Mouse (Mus musculus): ENCODE data around the gene Grid1. TPM values are rescaled to one million over a fixed set of nuclear protein-coding genes. Genes with fewer than 3 reads are reported as not detected.

Grid1 gene
- polyA plus RNA-seq, 1 experiment from 2014 or later: 0.49 TPM

DNA sequence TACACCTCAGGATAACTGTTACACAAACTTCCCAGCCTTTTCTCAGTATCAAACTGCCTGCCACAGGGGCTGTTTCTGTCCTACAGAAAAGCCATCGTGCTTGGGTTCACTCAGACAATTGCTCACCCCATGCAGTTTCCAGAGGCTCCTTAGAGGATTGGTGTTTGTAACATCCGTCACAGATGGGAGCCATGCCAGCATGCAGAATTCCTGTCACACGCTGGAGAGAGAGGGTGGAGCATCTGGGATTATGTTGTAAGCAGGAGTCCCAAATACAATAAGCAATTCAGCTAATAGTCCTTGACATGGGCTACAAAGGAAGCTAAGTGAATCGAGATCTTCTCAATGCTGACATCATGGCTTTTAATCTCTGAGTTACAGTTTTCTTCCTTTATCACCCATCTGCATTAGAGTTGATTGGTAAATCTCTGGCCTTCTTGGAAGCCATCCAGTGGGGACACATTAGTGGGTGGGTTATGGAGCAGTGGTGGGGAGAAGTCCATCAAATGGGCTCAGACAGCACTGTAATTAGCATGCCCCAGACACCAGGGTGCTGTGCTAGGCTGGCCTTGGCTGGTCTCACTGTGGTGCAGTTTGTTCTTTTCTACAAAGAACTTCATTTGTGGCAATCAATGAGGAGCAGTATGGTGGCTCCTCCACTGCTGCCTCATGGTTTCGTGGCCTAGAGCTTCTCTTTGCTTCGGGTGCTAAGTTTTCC is 149.4 kb downstream of the Grid1 start:
- H3K36me3 ChIP-seq (ENCODE audit: control insufficient read depth, insufficient read depth, low read length): no peaks in the 10 kb centered on the region
- H3K27ac ChIP-seq (ENCODE audit: low read depth): no peak overlapping the region
- no peak overlapping the region for H3K9ac ChIP-seq (ENCODE audit: low read length)
- ATAC-seq (replicated peaks; ENCODE audit: low FRiP score, low TSS enrichment, low read depth) (no peak), DNase-seq (ENCODE audit: low spot score) (no peak)
- H3K27me3 ChIP-seq (replicated peaks; ENCODE audit: control insufficient read depth, insufficient read depth, low read length): no peaks in the 10 kb centered on the region
- H3K9me3 ChIP-seq (ENCODE audit: control insufficient read depth, low read length): no peaks in the 10 kb centered on the region
- H3K4me1 ChIP-seq (replicated peaks; ENCODE audit: control insufficient read depth, insufficient read depth, low read length): no peaks in the 10 kb centered on the region
- H3K4me2 ChIP-seq (ENCODE audit: low read length): no peak overlapping the region
- 51% methylated on average over 6 of the region's 6 CpGs for WGBS
- H3K4me3 ChIP-seq (ENCODE audit: low read depth, low read length): no peak overlapping the region

- Histone ChIP-seq H3K9ac (ENCODE audit: low read length) (no peak overlapping the region), H3K27ac (ENCODE audit: low read depth) (no peak overlapping the region), H3K4me3 (ENCODE audit: low read depth, low read length) (no peak overlapping the region), H3K36me3 (ENCODE audit: control insufficient read depth, insufficient read depth, low read length) (no peaks in the 10 kb centered on the region), H3K9me3 (ENCODE audit: control insufficient read depth, low read length) (no peaks in the 10 kb centered on the region), H3K27me3 (replicated peaks; ENCODE audit: control insufficient read depth, insufficient read depth, low read length) (no peaks in the 10 kb centered on the region), H3K4me2 (ENCODE audit: low read length) (no peak overlapping the region), H3K4me1 (replicated peaks; ENCODE audit: control insufficient read depth, insufficient read depth, low read length) (no peaks in the 10 kb centered on the region)
- ATAC-seq (replicated peaks; ENCODE audit: low FRiP score, low TSS enrichment, low read depth): no peak
- DNase-seq (ENCODE audit: low spot score): no peak
- WGBS: 76% methylated on average over 3 of the region's 3 CpGs
Observed at GRCm38 (mm10) chr14:34972930-34973329, 153.0 kb downstream of the Grid1 start.

GRCm38 (mm10) chr14:34980756-34981155 is 160.8 kb downstream of the Grid1 start:
- no peak overlapping the region for H3K9ac ChIP-seq (ENCODE audit: low read length)
- 22% methylated on average over 2 of the region's 2 CpGs for WGBS

GRCm38 (mm10) chr14:34989131-34989530 is 169.2 kb downstream of the Grid1 start:
- Histone ChIP-seq H3K9ac (ENCODE audit: low read length) (no peak overlapping the region), H3K4me3 (ENCODE audit: low read depth, low read length) (no peak overlapping the region), H3K36me3 (ENCODE audit: control insufficient read depth, insufficient read depth, low read length) (no peaks in the 10 kb centered on the region), H3K4me2 (ENCODE audit: low read length) (no peak overlapping the region), H3K9me3 (ENCODE audit: control insufficient read depth, low read length) (no peaks in the 10 kb centered on the region), H3K4me1 (replicated peaks; ENCODE audit: control insufficient read depth, insufficient read depth, low read length) (no peaks in the 10 kb centered on the region), H3K27ac (ENCODE audit: low read depth) (no peak overlapping the region), H3K27me3 (replicated peaks; ENCODE audit: control insufficient read depth, insufficient read depth, low read length) (no peaks in the 10 kb centered on the region)
- WGBS: 74% methylated on average over 5 of the region's 5 CpGs
- ATAC-seq (replicated peaks; ENCODE audit: low FRiP score, low TSS enrichment, low read depth) (no peak), DNase-seq (ENCODE audit: low spot score) (no peak)

More at GRCm38 (mm10) chr14:34980756-34981155, 160.8 kb downstream of the Grid1 start:
- DNase-seq (ENCODE audit: low spot score) (no peak), ATAC-seq (replicated peaks; ENCODE audit: low FRiP score, low TSS enrichment, low read depth) (no peak)
- Histone ChIP-seq H3K27me3 (replicated peaks; ENCODE audit: control insufficient read depth, insufficient read depth, low read length) (no peaks in the 10 kb centered on the region), H3K4me1 (replicated peaks; ENCODE audit: control insufficient read depth, insufficient read depth, low read length) (no peaks in the 10 kb centered on the region), H3K4me2 (ENCODE audit: low read length) (no peak overlapping the region), H3K27ac (ENCODE audit: low read depth) (no peak overlapping the region), H3K4me3 (ENCODE audit: low read depth, low read length) (no peak overlapping the region), H3K36me3 (ENCODE audit: control insufficient read depth, insufficient read depth, low read length) (no peaks in the 10 kb centered on the region), H3K9me3 (ENCODE audit: control insufficient read depth, low read length) (no peaks in the 10 kb centered on the region)

DNA sequence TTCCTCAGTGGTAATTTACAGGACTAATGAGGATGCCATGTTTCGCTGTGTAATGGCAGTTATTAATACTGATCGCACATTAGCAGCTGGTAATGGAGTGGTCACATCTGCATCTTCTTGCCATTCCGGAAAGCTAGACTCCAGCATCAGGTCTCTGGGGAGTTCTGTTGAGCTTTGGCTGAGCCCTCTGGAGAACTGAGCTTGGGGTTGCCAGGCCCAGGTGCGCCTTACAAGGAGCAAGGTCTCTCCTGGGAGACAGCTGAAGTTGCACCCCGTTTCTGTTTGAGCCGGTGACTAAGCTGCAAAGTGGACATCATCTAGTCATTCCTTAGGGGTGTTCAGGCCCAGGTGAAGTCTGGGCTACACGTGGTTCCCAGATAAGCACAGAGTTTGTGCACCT is 186.8 kb downstream of the Grid1 start:
- Histone ChIP-seq H3K27me3 (replicated peaks; ENCODE audit: control insufficient read depth, insufficient read depth, low read length) (no peaks in the 10 kb centered on the region), H3K36me3 (ENCODE audit: control insufficient read depth, insufficient read depth, low read length) (no peaks in the 10 kb centered on the region), H3K4me1 (replicated peaks; ENCODE audit: control insufficient read depth, insufficient read depth, low read length) (no peaks in the 10 kb centered on the region), H3K4me3 (ENCODE audit: low read depth, low read length) (no peak overlapping the region), H3K27ac (ENCODE audit: low read depth) (no peak overlapping the region), H3K4me2 (ENCODE audit: low read length) (no peak overlapping the region), H3K9ac (ENCODE audit: low read length) (no peak overlapping the region), H3K9me3 (ENCODE audit: control insufficient read depth, low read length) (no peaks in the 10 kb centered on the region)
- ATAC-seq (replicated peaks; ENCODE audit: low FRiP score, low TSS enrichment, low read depth) (no peak), DNase-seq (ENCODE audit: low spot score) (peak; percentile 33)
- 87% methylated on average over 7 of the region's 7 CpGs for WGBS

- ATAC-seq (replicated peaks; ENCODE audit: low FRiP score, low TSS enrichment, low read depth): no peak
- Histone ChIP-seq H3K9me3 (ENCODE audit: control insufficient read depth, low read length) (no peaks in the 10 kb centered on the region), H3K9ac (ENCODE audit: low read length) (no peak overlapping the region), H3K4me1 (replicated peaks; ENCODE audit: control insufficient read depth, insufficient read depth, low read length) (no peaks in the 10 kb centered on the region), H3K27ac (ENCODE audit: low read depth) (no peak overlapping the region), H3K36me3 (ENCODE audit: control insufficient read depth, insufficient read depth, low read length) (no peaks in the 10 kb centered on the region), H3K4me3 (ENCODE audit: low read depth, low read length) (no peak overlapping the region), H3K27me3 (replicated peaks; ENCODE audit: control insufficient read depth, insufficient read depth, low read length) (no peaks in the 10 kb centered on the region), H3K4me2 (ENCODE audit: low read length) (no peak overlapping the region)
- 51% methylated on average over 3 of the region's 3 CpGs for WGBS
- DNase-seq (ENCODE audit: low spot score): peak; percentile 32
Observed at GRCm38 (mm10) chr14:35008674-35009073, 188.8 kb downstream of the Grid1 start.

- Histone ChIP-seq H3K9me3 (ENCODE audit: control insufficient read depth, low read length) (no peaks in the 10 kb centered on the region), H3K4me2 (ENCODE audit: low read length) (no peak overlapping the region), H3K27me3 (replicated peaks; ENCODE audit: control insufficient read depth, insufficient read depth, low read length) (no peaks in the 10 kb centered on the region), H3K9ac (ENCODE audit: low read length) (no peak overlapping the region), H3K4me1 (replicated peaks; ENCODE audit: control insufficient read depth, insufficient read depth, low read length) (no peaks in the 10 kb centered on the region), H3K4me3 (ENCODE audit: low read depth, low read length) (no peak overlapping the region), H3K27ac (ENCODE audit: low read depth) (no peak overlapping the region), H3K36me3 (ENCODE audit: control insufficient read depth, insufficient read depth, low read length) (no peaks in the 10 kb centered on the region)
- peak; percentile 38 for DNase-seq (ENCODE audit: low spot score)
- WGBS: 24% methylated on average over 9 of the region's 9 CpGs
- no peak for ATAC-seq (replicated peaks; ENCODE audit: low FRiP score, low TSS enrichment, low read depth)
Observed at GRCm38 (mm10) chr14:35009074-35009473, 189.2 kb downstream of the Grid1 start.

DNA sequence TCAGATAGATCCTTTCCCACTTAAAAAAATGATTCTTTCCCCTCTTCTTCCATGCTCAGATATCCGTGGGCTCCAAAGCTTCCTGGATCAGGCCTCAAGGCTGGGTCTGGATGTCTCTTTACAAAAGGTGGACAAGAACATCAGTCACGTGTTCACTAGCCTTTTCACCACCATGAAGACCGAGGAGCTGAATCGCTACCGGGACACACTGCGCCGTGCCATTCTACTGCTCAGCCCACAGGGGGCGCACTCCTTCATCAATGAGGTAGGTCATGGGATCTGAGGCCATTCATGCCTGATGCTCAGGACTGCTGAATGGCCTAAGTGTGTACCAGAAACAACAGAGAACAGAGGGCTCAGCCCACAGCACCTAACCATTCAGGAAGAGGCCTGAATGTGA is 206.8 kb downstream of the Grid1 start:
- H3K4me2 ChIP-seq (ENCODE audit: low read length): no peak overlapping the region
- H3K27me3 ChIP-seq (replicated peaks; ENCODE audit: control insufficient read depth, insufficient read depth, low read length): no peaks in the 10 kb centered on the region
- WGBS: 94% methylated on average over 8 of the region's 8 CpGs
- no peaks in the 10 kb centered on the region for H3K9me3 ChIP-seq (ENCODE audit: control insufficient read depth, low read length)
- H3K9ac ChIP-seq (ENCODE audit: low read length): no peak overlapping the region
- ATAC-seq (replicated peaks; ENCODE audit: low FRiP score, low TSS enrichment, low read depth): no peak
- no peak overlapping the region for H3K27ac ChIP-seq (ENCODE audit: low read depth)
- no peaks in the 10 kb centered on the region for H3K36me3 ChIP-seq (ENCODE audit: control insufficient read depth, insufficient read depth, low read length)
- DNase-seq (ENCODE audit: low spot score): peak; percentile 6
- no peaks in the 10 kb centered on the region for H3K4me1 ChIP-seq (replicated peaks; ENCODE audit: control insufficient read depth, insufficient read depth, low read length)
- H3K4me3 ChIP-seq (ENCODE audit: low read depth, low read length): no peak overlapping the region

DNA sequence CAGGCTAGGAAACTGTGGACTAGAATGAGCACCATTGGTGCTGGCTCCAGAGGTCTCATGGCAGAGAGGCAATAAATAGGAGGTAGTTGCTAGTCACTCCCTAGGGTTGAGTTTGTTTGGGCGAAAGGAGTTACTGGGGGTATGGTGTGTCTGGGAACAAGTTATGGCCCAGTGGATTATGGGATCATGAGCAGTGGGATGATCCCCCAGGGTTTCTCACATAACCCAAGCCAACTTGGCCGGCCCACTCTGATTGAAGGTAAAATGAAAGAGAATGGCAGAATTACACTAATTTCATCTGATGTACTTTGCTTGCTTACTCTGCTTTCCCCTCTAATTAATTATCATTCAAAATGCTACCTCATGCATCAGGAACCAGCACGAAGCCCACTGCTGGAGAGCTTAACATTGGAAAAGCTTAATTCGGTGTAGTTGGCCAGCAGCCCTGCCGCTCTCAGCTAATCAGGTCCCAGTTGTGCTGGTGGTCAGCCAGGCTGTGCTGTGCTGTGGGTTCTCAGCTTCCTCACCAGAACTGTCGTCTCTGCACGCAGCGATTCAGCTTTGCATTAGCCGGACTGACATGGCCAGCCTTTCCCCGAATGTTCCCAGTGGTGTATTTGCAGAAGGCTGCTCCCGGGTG is 207.7 kb downstream of the Grid1 start:
- Histone ChIP-seq H3K4me2 (ENCODE audit: low read length) (no peak overlapping the region), H3K4me3 (ENCODE audit: low read depth, low read length) (no peak overlapping the region), H3K36me3 (ENCODE audit: control insufficient read depth, insufficient read depth, low read length) (no peaks in the 10 kb centered on the region), H3K27ac (ENCODE audit: low read depth) (no peak overlapping the region), H3K9me3 (ENCODE audit: control insufficient read depth, low read length) (no peaks in the 10 kb centered on the region), H3K9ac (ENCODE audit: low read length) (no peak overlapping the region), H3K4me1 (replicated peaks; ENCODE audit: control insufficient read depth, insufficient read depth, low read length) (no peaks in the 10 kb centered on the region), H3K27me3 (replicated peaks; ENCODE audit: control insufficient read depth, insufficient read depth, low read length) (no peaks in the 10 kb centered on the region)
- ATAC-seq (replicated peaks; ENCODE audit: low FRiP score, low TSS enrichment, low read depth): no peak
- DNase-seq (ENCODE audit: low spot score): peak; percentile 43
- WGBS: 48% methylated on average over 11 of the region's 11 CpGs
